Mouse (Mus musculus): ENCODE results near the gene Enah. TPM values are rescaled to one million over a fixed set of nuclear protein-coding genes. Genes with fewer than 3 reads are reported as not detected.

Enah gene
- polyA plus RNA-seq, 1 experiment from 2014 or later: 18.6 TPM

GRCm38 (mm10) chr1:181987226-181987625, 32.6 kb downstream of the Enah start:
- no peak for ATAC-seq (replicated peaks; ENCODE audit: insufficient number of reproducible peaks, insufficient read depth, low FRiP score, low read depth)
- H3K4me3 ChIP-seq: no peak overlapping the region
- 26% methylated on average over 2 of the region's 2 CpGs for WGBS
- peaks cover 35% of the 10 kb centered on the region for H3K4me1 ChIP-seq (replicated peaks)
- H3K27ac ChIP-seq: peak overlapping the region; percentile 51
- H3K9me3 ChIP-seq (replicated peaks): no peaks in the 10 kb centered on the region
- H3K4me2 ChIP-seq: no peak overlapping the region
- H3K27me3 ChIP-seq: no peaks in the 10 kb centered on the region
- no peak overlapping the region for H3K9ac ChIP-seq
- H3K36me3 ChIP-seq: peaks cover 2% of the 10 kb centered on the region; the same call in 1 of the 2 replicates

DNA sequence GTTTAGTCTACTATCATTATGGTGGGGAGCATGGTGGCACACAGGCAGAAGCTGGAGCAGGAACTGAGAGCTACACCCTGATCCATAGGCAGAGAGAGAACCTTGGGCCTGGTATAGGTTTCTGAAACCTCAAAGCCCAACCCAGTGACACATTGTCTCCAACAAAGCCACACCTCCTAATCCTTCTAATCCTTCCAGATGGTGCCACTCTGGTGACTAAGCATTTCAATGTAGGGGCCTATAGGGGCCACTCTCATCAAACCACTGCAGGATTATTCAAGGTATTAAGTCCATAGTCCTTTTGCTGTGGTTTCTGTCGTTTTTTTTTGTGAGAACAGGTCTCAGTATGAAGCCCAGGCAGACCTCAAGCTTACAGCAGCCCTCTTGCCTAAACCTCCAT, 33.9 kb downstream of the Enah start:
- H3K4me3 ChIP-seq: no peak overlapping the region
- H3K27me3 ChIP-seq: no peaks in the 10 kb centered on the region
- H3K9ac ChIP-seq: no peak overlapping the region
- no peaks in the 10 kb centered on the region for H3K9me3 ChIP-seq (replicated peaks)
- 90% methylated on average over 1 of the region's 1 CpGs for WGBS
- H3K4me2 ChIP-seq: no peak overlapping the region
- H3K4me1 ChIP-seq (replicated peaks): peaks cover 36% of the 10 kb centered on the region
- H3K27ac ChIP-seq: no peak overlapping the region
- peaks cover 2% of the 10 kb centered on the region; the same call in 1 of the 2 replicates for H3K36me3 ChIP-seq
- no peak for ATAC-seq (replicated peaks; ENCODE audit: insufficient number of reproducible peaks, insufficient read depth, low FRiP score, low read depth)

DNA sequence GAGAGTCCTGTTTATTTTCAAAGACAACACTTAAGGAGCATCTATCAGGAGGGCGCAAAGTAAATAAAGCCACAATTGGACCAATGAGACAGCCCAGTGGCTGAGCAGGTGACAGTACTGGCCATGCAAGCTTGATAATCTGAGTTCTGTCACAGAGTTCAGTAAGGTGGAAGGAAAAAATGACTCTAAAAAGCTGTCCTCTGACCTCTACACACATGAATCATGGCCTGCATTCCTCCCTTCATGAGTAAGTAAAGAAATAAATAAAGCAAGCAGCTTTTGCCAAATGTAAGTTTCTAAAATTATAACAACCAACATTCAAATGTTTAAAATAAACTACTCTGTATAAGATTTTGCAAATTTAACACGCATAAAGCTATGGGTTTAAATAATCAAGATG, 35.0 kb downstream of the Enah start:
- ATAC-seq (replicated peaks; ENCODE audit: insufficient number of reproducible peaks, insufficient read depth, low FRiP score, low read depth): no peak
- WGBS: 91% methylated on average over 2 of the region's 2 CpGs
- no peak overlapping the region for H3K4me3 ChIP-seq

GRCm38 (mm10) chr1:181980017-181980719, 39.6 kb downstream of the Enah start:
- Histone ChIP-seq H3K9me3 (replicated peaks) (no peaks in the 10 kb centered on the region), H3K36me3 (peaks cover 2% of the 10 kb centered on the region; the same call in 1 of the 2 replicates), H3K9ac (no peak overlapping the region), H3K27me3 (no peaks in the 10 kb centered on the region), H3K27ac (peak overlapping the region; percentile 26), H3K4me2 (no peak overlapping the region), H3K4me1 (replicated peaks) (peaks cover 35% of the 10 kb centered on the region), H3K4me3 (no peak overlapping the region)
- WGBS: 72% methylated on average over 14 of the region's 14 CpGs
- ATAC-seq (replicated peaks; ENCODE audit: insufficient number of reproducible peaks, insufficient read depth, low FRiP score, low read depth): no peak

More for the DNA sequence above, 35.0 kb downstream of the Enah start:
- H3K4me1 ChIP-seq (replicated peaks): peaks cover 36% of the 10 kb centered on the region
- H3K27me3 ChIP-seq: no peaks in the 10 kb centered on the region
- H3K9ac ChIP-seq: no peak overlapping the region
- no peaks in the 10 kb centered on the region for H3K9me3 ChIP-seq (replicated peaks)
- no peak overlapping the region for H3K4me2 ChIP-seq
- peaks cover 2% of the 10 kb centered on the region; the same call in 1 of the 2 replicates for H3K36me3 ChIP-seq
- no peak overlapping the region for H3K27ac ChIP-seq

GRCm38 (mm10) chr1:181975510-181975909, 44.3 kb downstream of the Enah start:
- peak; percentile 84 for ATAC-seq (replicated peaks; ENCODE audit: insufficient number of reproducible peaks, insufficient read depth, low FRiP score, low read depth)
- peak overlapping the region; percentile 73 for H3K27ac ChIP-seq
- no peaks in the 10 kb centered on the region for H3K36me3 ChIP-seq
- no peak overlapping the region for H3K9ac ChIP-seq
- no peaks in the 10 kb centered on the region for H3K27me3 ChIP-seq
- no peak overlapping the region for H3K4me3 ChIP-seq
- H3K4me2 ChIP-seq: peak overlapping the region; percentile 11; the same call in 1 of the 2 replicates
- WGBS: 47% methylated on average over 3 of the region's 3 CpGs
- H3K9me3 ChIP-seq (replicated peaks): no peaks in the 10 kb centered on the region
- H3K4me1 ChIP-seq (replicated peaks): peaks cover 60% of the 10 kb centered on the region

DNA sequence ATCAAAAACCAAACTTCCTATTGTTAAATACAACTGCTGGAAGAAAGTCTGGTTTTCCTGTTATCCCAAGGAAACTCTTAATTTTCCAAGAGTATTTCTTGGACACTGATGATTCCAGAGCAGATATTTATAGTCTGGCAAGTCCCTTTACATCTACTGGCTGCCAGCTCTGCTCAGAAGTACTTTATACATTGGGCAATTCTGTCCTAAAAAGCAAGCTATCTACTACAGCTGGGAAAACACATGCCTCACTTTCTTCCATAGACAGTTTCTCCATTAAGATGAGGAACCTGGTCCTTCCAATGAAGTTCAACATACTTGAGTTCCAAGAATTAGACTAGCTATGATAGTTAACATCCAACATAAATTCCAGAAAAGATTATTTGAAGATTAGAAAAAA, 44.9 kb downstream of the Enah start:
- no peaks in the 10 kb centered on the region for H3K27me3 ChIP-seq
- H3K4me2 ChIP-seq: 0 out of 2 replicates have a peak overlapping the region, but pooled peaks have one; percentile 18
- no peak for ATAC-seq (replicated peaks; ENCODE audit: insufficient number of reproducible peaks, insufficient read depth, low FRiP score, low read depth)
- H3K27ac ChIP-seq: peak overlapping the region; percentile 73
- H3K36me3 ChIP-seq: no peaks in the 10 kb centered on the region
- H3K4me3 ChIP-seq: no peak overlapping the region
- H3K4me1 ChIP-seq (replicated peaks): peaks cover 56% of the 10 kb centered on the region
- H3K9ac ChIP-seq: no peak overlapping the region
- no peaks in the 10 kb centered on the region for H3K9me3 ChIP-seq (replicated peaks)

- WGBS: 86% methylated on average over 1 of the region's 1 CpGs
- Histone ChIP-seq H3K36me3 (peaks cover 5% of the 10 kb centered on the region; the same call in 1 of the 2 replicates), H3K4me3 (no peak overlapping the region), H3K9ac (no peak overlapping the region), H3K27ac (no peak overlapping the region), H3K4me1 (replicated peaks) (peaks cover 14% of the 10 kb centered on the region), H3K9me3 (replicated peaks) (no peaks in the 10 kb centered on the region), H3K4me2 (no peak overlapping the region), H3K27me3 (no peaks in the 10 kb centered on the region)
- no peak for ATAC-seq (replicated peaks; ENCODE audit: insufficient number of reproducible peaks, insufficient read depth, low FRiP score, low read depth)
Observed at GRCm38 (mm10) chr1:181965277-181965676, 54.5 kb downstream of the Enah start.

DNA sequence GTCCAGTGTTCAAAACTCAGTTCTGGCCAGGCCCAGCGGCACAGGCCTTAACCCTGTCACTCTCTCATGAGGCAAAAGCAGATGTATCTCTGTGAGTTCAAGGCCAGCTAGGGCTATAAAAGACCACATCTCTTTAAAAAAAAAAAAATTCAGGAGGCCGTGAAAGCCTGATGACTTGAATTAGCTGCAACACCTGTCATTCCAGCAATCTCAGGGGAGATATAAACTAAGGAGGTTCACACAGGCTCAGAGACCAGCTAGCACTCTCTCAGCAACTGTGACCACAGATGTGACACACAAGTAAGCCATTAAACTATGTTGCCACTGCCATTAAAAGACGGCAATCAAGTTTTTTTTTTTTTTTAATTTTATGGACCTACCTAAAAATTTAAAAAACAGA, 56.0 kb downstream of the Enah start:
- no peak overlapping the region for H3K4me2 ChIP-seq

GRCm38 (mm10) chr1:181963351-181963750, 56.4 kb downstream of the Enah start:
- no peaks in the 10 kb centered on the region for H3K27me3 ChIP-seq
- no peak overlapping the region for H3K4me2 ChIP-seq
- H3K27ac ChIP-seq: no peak overlapping the region
- no peaks in the 10 kb centered on the region for H3K9me3 ChIP-seq (replicated peaks)
- H3K9ac ChIP-seq: no peak overlapping the region
- WGBS: 82% methylated on average over 4 of the region's 4 CpGs
- ATAC-seq (replicated peaks; ENCODE audit: insufficient number of reproducible peaks, insufficient read depth, low FRiP score, low read depth): no peak
- H3K4me3 ChIP-seq: no peak overlapping the region
- peaks cover 14% of the 10 kb centered on the region for H3K4me1 ChIP-seq (replicated peaks)
- H3K36me3 ChIP-seq: peaks cover 5% of the 10 kb centered on the region; the same call in 1 of the 2 replicates

More for the DNA sequence above, 56.0 kb downstream of the Enah start:
- no peaks in the 10 kb centered on the region for H3K27me3 ChIP-seq
- no peak overlapping the region for H3K27ac ChIP-seq
- WGBS: 71% methylated on average over 3 of the region's 3 CpGs
- H3K36me3 ChIP-seq: peaks cover 5% of the 10 kb centered on the region; the same call in 1 of the 2 replicates
- H3K9ac ChIP-seq: no peak overlapping the region
- no peak overlapping the region for H3K4me3 ChIP-seq
- H3K4me1 ChIP-seq (replicated peaks): peaks cover 14% of the 10 kb centered on the region
- no peaks in the 10 kb centered on the region for H3K9me3 ChIP-seq (replicated peaks)
- no peak for ATAC-seq (replicated peaks; ENCODE audit: insufficient number of reproducible peaks, insufficient read depth, low FRiP score, low read depth)

DNA sequence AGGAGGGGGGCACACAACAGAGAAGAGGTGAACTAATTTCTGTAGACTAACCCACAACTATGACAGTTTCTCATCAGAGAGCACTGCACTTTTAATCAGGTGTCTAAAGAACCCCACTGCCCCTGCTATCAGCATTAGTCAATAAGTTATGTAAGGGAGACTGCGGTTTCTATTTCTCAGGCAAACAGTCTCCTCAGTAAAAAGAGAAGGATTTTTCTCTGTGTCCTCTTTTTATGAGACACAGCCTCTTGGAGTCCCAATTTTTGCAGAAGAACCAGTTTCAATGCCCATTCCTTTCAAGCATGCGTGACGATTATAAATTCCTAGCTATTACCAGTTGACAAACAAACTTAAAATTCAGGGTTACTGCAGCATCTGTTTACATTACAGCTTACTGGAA, 59.4 kb downstream of the Enah start:
- WGBS: 81% methylated on average over 3 of the region's 3 CpGs
- ATAC-seq (replicated peaks; ENCODE audit: insufficient number of reproducible peaks, insufficient read depth, low FRiP score, low read depth): no peak
- Histone ChIP-seq H3K4me3 (no peak overlapping the region), H3K9me3 (replicated peaks) (no peaks in the 10 kb centered on the region), H3K9ac (no peak overlapping the region), H3K4me1 (replicated peaks) (no peaks in the 10 kb centered on the region), H3K27me3 (no peaks in the 10 kb centered on the region), H3K36me3 (peaks cover 14% of the 10 kb centered on the region; the same call in 1 of the 2 replicates), H3K27ac (no peak overlapping the region), H3K4me2 (no peak overlapping the region)

DNA sequence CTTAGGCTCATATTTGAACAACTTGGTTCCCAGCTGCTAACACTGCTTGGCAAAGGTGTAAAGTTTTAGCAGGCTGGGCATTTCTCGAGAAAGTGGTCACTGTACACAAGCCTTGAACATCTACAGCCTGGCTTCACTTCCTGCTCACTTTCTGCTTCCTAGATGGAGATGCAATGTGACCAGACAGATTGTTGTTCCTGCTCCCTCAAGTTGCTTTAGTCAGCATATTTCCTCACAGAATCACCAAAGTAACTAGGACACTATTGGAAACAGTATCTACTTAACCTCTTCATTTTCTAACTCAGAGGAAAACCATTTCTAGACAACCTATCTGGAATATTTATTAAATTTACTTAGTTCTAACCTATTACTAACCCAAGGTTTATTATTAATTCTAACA, 61.4 kb downstream of the Enah start:
- H3K36me3 ChIP-seq: peaks cover 16% of the 10 kb centered on the region; the same call in 1 of the 2 replicates
- no peak overlapping the region for H3K9ac ChIP-seq
- H3K9me3 ChIP-seq (replicated peaks): no peaks in the 10 kb centered on the region
- ATAC-seq (replicated peaks; ENCODE audit: insufficient number of reproducible peaks, insufficient read depth, low FRiP score, low read depth): no peak
- no peak overlapping the region for H3K4me2 ChIP-seq
- H3K27ac ChIP-seq: no peak overlapping the region
- no peaks in the 10 kb centered on the region for H3K27me3 ChIP-seq
- no peak overlapping the region for H3K4me3 ChIP-seq
- no peaks in the 10 kb centered on the region for H3K4me1 ChIP-seq (replicated peaks)
- 85% methylated on average over 1 of the region's 1 CpGs for whole genome bisulfite sequencing

- Histone ChIP-seq H3K9me3 (replicated peaks) (no peaks in the 10 kb centered on the region), H3K27me3 (no peaks in the 10 kb centered on the region), H3K36me3 (peaks cover 16% of the 10 kb centered on the region; the same call in 1 of the 2 replicates), H3K4me3 (no peak overlapping the region), H3K4me2 (no peak overlapping the region), H3K4me1 (replicated peaks) (peaks cover 1% of the 10 kb centered on the region; the same call in 1 of the 2 replicates), H3K27ac (no peak overlapping the region), H3K9ac (no peak overlapping the region)
- WGBS: 96% methylated on average over 2 of the region's 2 CpGs
- ATAC-seq (replicated peaks; ENCODE audit: insufficient number of reproducible peaks, insufficient read depth, low FRiP score, low read depth): no peak
Observed at GRCm38 (mm10) chr1:181957736-181958135, 62.1 kb downstream of the Enah start.
